Mouse (Mus musculus) MEL (cell line): ENCODE measurements around the gene Zkscan1. TPM values are rescaled to one million over a fixed set of nuclear protein-coding genes. Genes with fewer than 3 reads are reported as not detected.

Experiments
- DNase-seq: peaks from one replicate; pipeline ENCODE4 v3.0.0; 2011; ENCODE audit warnings: low read depth, low spot score
- H3K27ac ChIP-seq: 2 replicates; pipeline ENCODE4 v1.5.1; 2012; ENCODE audit warnings: low read depth, mild to moderate bottlenecking, control low read depth, low read length, moderate library complexity; ENCODE audit not compliant: control insufficient read depth
- H3K27me3 ChIP-seq, 2 experiments: fragments of 150-350 bp in 1 of 2; sonication (generic) in 1 of 2; 2 replicates each; pipeline ENCODE4 v1.6.1; 2012; ENCODE audit warnings: low read length in 2 of 2, mild to moderate bottlenecking in 2 of 2, improper control_type of control experiment in 1 of 2, moderate library complexity in 1 of 2; ENCODE audit not compliant: insufficient read depth in 2 of 2, control insufficient read depth in 1 of 2
- H3K36me3 ChIP-seq, 2 experiments: 2 replicates each; pipeline ENCODE4 v1.6.1; 2012 to 2014; ENCODE audit warnings: low read length in 2 of 2, improper control_type of control experiment in 1 of 2, inconsistent platforms in 1 of 2, mild to moderate bottlenecking in 1 of 2; ENCODE audit not compliant: insufficient read depth in 2 of 2, control insufficient read depth in 1 of 2
- H3K4me1 ChIP-seq, 2 experiments: fragments of 150-350 bp in 1 of 2; sonication (generic) in 1 of 2; 2 replicates each; pipeline ENCODE4 v1.6.1; 2012; ENCODE audit warnings: low read length in 2 of 2, improper control_type of control experiment in 1 of 2, mild to moderate bottlenecking in 1 of 2; ENCODE audit not compliant: insufficient read depth in 2 of 2, control insufficient read depth in 1 of 2
- H3K4me3 ChIP-seq, 2 experiments: fragments of 150-350 bp in 1 of 2; sonication (generic) in 1 of 2; 2 replicates each; pipeline ENCODE4 v1.5.1; 2012; ENCODE audit warnings: low read depth in 2 of 2, low read length in 2 of 2, mild to moderate bottlenecking in 2 of 2, moderate library complexity in 2 of 2, control low read depth in 1 of 2, improper control_type of control experiment in 1 of 2; ENCODE audit not compliant: control insufficient read depth in 1 of 2, insufficient read depth in 1 of 2
- H3K79me2 ChIP-seq: 2 replicates; pipeline ENCODE4 v1.6.1; 2012; ENCODE audit warnings: mild to moderate bottlenecking, low read length, moderate library complexity; ENCODE audit not compliant: control insufficient read depth, poor library complexity, insufficient read depth
- H3K9ac ChIP-seq: 2 replicates; pipeline ENCODE4 v1.6.1; 2012; ENCODE audit warnings: low read depth, mild to moderate bottlenecking, control low read depth, low read length, moderate library complexity; ENCODE audit not compliant: control insufficient read depth, poor library complexity, severe bottlenecking
- H3K9me3 ChIP-seq: fragments of 150-350 bp; sonication (generic); replicated peaks from 2 replicates; pipeline ENCODE4 v1.6.1; 2012; ENCODE audit warnings: mild to moderate bottlenecking, low read length, improper control_type of control experiment, moderate library complexity; ENCODE audit not compliant: insufficient read depth
- BHLHE40 ChIP-seq: IDR thresholded peaks from 2 replicates; pipeline ENCODE4 v1.6.1; 2012; ENCODE audit warnings: low read depth, mild to moderate bottlenecking, inconsistent platforms, low read length, improper control_type of control experiment, borderline replicate concordance
- CHD1 ChIP-seq: IDR thresholded peaks from 2 replicates; pipeline ENCODE4 v1.6.1; 2012; ENCODE audit warnings: low read depth, mild to moderate bottlenecking, inconsistent platforms, low read length, improper control_type of control experiment
- CHD2 ChIP-seq: IDR thresholded peaks from 2 replicates; pipeline ENCODE4 v1.6.1; 2011; ENCODE audit warnings: low read length, improper control_type of control experiment
- CTCF ChIP-seq, 3 experiments: IDR thresholded peaks in 2 of 3; conservative IDR thresholded peaks in 1 of 3; 2 replicates each; pipeline ENCODE4 v1.5.1; 2011 to 2012; ENCODE audit warnings: low read length in 3 of 3, low read depth in 2 of 3, mild to moderate bottlenecking in 2 of 3, improper control_type of control experiment in 1 of 3, inconsistent platforms in 1 of 3, mixed read lengths in 1 of 3, moderate library complexity in 1 of 3; ENCODE audit not compliant: control insufficient read depth in 1 of 3, insufficient read depth in 1 of 3, poor library complexity in 1 of 3, severe bottlenecking in 1 of 3
- E2F4 ChIP-seq: IDR thresholded peaks from 2 replicates; pipeline ENCODE4 v1.6.1; 2011; ENCODE audit warnings: low read depth, low read length, improper control_type of control experiment, borderline replicate concordance
- ELF1 ChIP-seq: IDR thresholded peaks from 2 replicates; pipeline ENCODE4 v1.6.1; 2014; ENCODE audit warnings: low read depth, mild to moderate bottlenecking, inconsistent platforms, low read length, improper control_type of control experiment, moderate library complexity
- EP300 ChIP-seq, 2 experiments: IDR thresholded peaks; 2 replicates each; pipeline ENCODE4 v1.6.1; 2011; ENCODE audit warnings: improper control_type of control experiment in 2 of 2, low read length in 2 of 2, low read depth in 1 of 2, mild to moderate bottlenecking in 1 of 2
- ETS1 ChIP-seq: IDR thresholded peaks from 2 replicates; pipeline ENCODE4 v1.6.1; 2012; ENCODE audit warnings: low read depth, mild to moderate bottlenecking, inconsistent platforms, low read length, improper control_type of control experiment, moderate library complexity
- GABPA ChIP-seq: IDR thresholded peaks from 2 replicates; pipeline ENCODE4 v1.6.1; 2012; ENCODE audit warnings: low read depth, mild to moderate bottlenecking, inconsistent platforms, low read length, improper control_type of control experiment, moderate library complexity
- GATA1 ChIP-seq: IDR thresholded peaks from 2 replicates; pipeline ENCODE4 v1.6.1; 2011; ENCODE audit warnings: low read depth, low read length, improper control_type of control experiment
- HCFC1 ChIP-seq: IDR thresholded peaks from 2 replicates; pipeline ENCODE4 v1.6.1; 2012; ENCODE audit warnings: low read depth, mild to moderate bottlenecking, inconsistent platforms, low read length, improper control_type of control experiment, moderate library complexity
- JUND ChIP-seq: IDR thresholded peaks from 2 replicates; pipeline ENCODE4 v1.6.1; 2011; ENCODE audit warnings: low read depth, mild to moderate bottlenecking, improper control_type of control experiment, low read length
- KAT2A ChIP-seq: conservative IDR thresholded peaks from 2 replicates; pipeline ENCODE4 v1.6.1; 2012; ENCODE audit warnings: low read depth, low read length, improper control_type of control experiment, inconsistent platforms
- MAFK ChIP-seq: IDR thresholded peaks from 2 replicates; pipeline ENCODE4 v1.6.1; 2011; ENCODE audit warnings: low read depth, mild to moderate bottlenecking, low read length, improper control_type of control experiment, borderline replicate concordance
- MAZ ChIP-seq: IDR thresholded peaks from 2 replicates; pipeline ENCODE4 v1.6.1; 2012; ENCODE audit warnings: low read depth, mild to moderate bottlenecking, inconsistent platforms, low read length, improper control_type of control experiment
- MEF2A ChIP-seq: IDR thresholded peaks from 2 replicates; pipeline ENCODE4 v1.6.1; 2014; ENCODE audit warnings: low read depth, mild to moderate bottlenecking, inconsistent platforms, low read length, improper control_type of control experiment; ENCODE audit not compliant: poor library complexity, insufficient replicate concordance, severe bottlenecking; ENCODE audit errors: extremely low read depth
- MXI1 ChIP-seq: IDR thresholded peaks from 2 replicates; pipeline ENCODE4 v1.6.1; 2011; ENCODE audit warnings: mild to moderate bottlenecking, low read depth, low read length, improper control_type of control experiment
- MYB ChIP-seq: IDR thresholded peaks from 2 replicates; pipeline ENCODE4 v1.6.1; 2011; ENCODE audit warnings: mild to moderate bottlenecking, low read depth, low read length, improper control_type of control experiment
- MYC ChIP-seq: IDR thresholded peaks from 2 replicates; pipeline ENCODE4 v1.6.1; 2011; ENCODE audit warnings: low read depth, mild to moderate bottlenecking, low read length, improper control_type of control experiment, moderate library complexity
- NRF1 ChIP-seq: IDR thresholded peaks from 2 replicates; pipeline ENCODE4 v1.6.1; 2014; ENCODE audit warnings: low read depth, mild to moderate bottlenecking, inconsistent platforms, low read length, improper control_type of control experiment, moderate library complexity; ENCODE audit not compliant: poor library complexity, insufficient read depth, severe bottlenecking
- POLR2A ChIP-seq, 2 experiments: IDR thresholded peaks; 2 replicates each; pipeline ENCODE4 v1.6.1; 2011 to 2012; ENCODE audit warnings: low read length in 2 of 2, mild to moderate bottlenecking in 2 of 2, control low read depth in 1 of 2, improper control_type of control experiment in 1 of 2, low read depth in 1 of 2, moderate library complexity in 1 of 2; ENCODE audit not compliant: control insufficient read depth in 1 of 2, insufficient read depth in 1 of 2, poor library complexity in 1 of 2
- POLR2AphosphoS2 ChIP-seq: IDR thresholded peaks from 2 replicates; pipeline ENCODE4 v1.6.1; 2011; ENCODE audit warnings: low read length, improper control_type of control experiment
- POLR2AphosphoS5 ChIP-seq: IDR thresholded peaks from 2 replicates; pipeline ENCODE4 v1.6.1; 2012; ENCODE audit warnings: low read depth, borderline replicate concordance, mild to moderate bottlenecking, inconsistent platforms, low read length, moderate library complexity, mixed read lengths
- RAD21 ChIP-seq: IDR thresholded peaks from 2 replicates; pipeline ENCODE4 v1.6.1; 2011; ENCODE audit warnings: mild to moderate bottlenecking, low read depth, low read length, improper control_type of control experiment
- RCOR1 ChIP-seq: IDR thresholded peaks from 2 replicates; pipeline ENCODE4 v1.6.1; 2012; ENCODE audit warnings: low read depth, mild to moderate bottlenecking, inconsistent platforms, low read length, improper control_type of control experiment
- SIN3A ChIP-seq: IDR thresholded peaks from 2 replicates; pipeline ENCODE4 v1.6.1; 2012; ENCODE audit warnings: low read length, improper control_type of control experiment, inconsistent platforms
- SMC3 ChIP-seq: IDR thresholded peaks from 2 replicates; pipeline ENCODE4 v1.6.1; 2011; ENCODE audit warnings: low read depth, low read length, improper control_type of control experiment
- TAL1 ChIP-seq: IDR thresholded peaks from 2 replicates; pipeline ENCODE4 v1.6.1; 2012; ENCODE audit warnings: mild to moderate bottlenecking, inconsistent platforms, low read length, moderate library complexity, mixed read lengths
- TBP ChIP-seq: IDR thresholded peaks from 2 replicates; pipeline ENCODE4 v1.8.0; 2011; ENCODE audit warnings: low read depth, low read length, improper control_type of control experiment
- TCF12 ChIP-seq: IDR thresholded peaks from 2 replicates; pipeline ENCODE4 v1.6.1; 2014; ENCODE audit warnings: low read depth, mild to moderate bottlenecking, inconsistent platforms, low read length, improper control_type of control experiment, moderate library complexity
- UBTF ChIP-seq: IDR thresholded peaks from 2 replicates; pipeline ENCODE4 v1.6.1; 2012; ENCODE audit warnings: low read depth, mild to moderate bottlenecking, inconsistent platforms, low read length, improper control_type of control experiment, moderate library complexity, borderline replicate concordance; ENCODE audit not compliant: insufficient read depth
- USF1 ChIP-seq: IDR thresholded peaks from 2 replicates; pipeline ENCODE4 v1.6.1; 2014; ENCODE audit warnings: low read depth, mild to moderate bottlenecking, inconsistent platforms, low read length, improper control_type of control experiment, moderate library complexity
- USF2 ChIP-seq, 2 experiments: IDR thresholded peaks; 2 replicates each; pipeline ENCODE4 v1.6.1; 2011 to 2012; ENCODE audit warnings: improper control_type of control experiment in 2 of 2, low read length in 2 of 2, borderline replicate concordance in 1 of 2, inconsistent platforms in 1 of 2, low read depth in 1 of 2, mild to moderate bottlenecking in 1 of 2; ENCODE audit not compliant: insufficient read depth in 1 of 2
- ZC3H11A ChIP-seq: IDR thresholded peaks from 2 replicates; pipeline ENCODE4 v1.6.1; 2012; ENCODE audit warnings: low read depth, mild to moderate bottlenecking, inconsistent platforms, low read length, improper control_type of control experiment
- ZKSCAN1 ChIP-seq: IDR thresholded peaks from 2 replicates; pipeline ENCODE4 v1.6.1; 2012; ENCODE audit warnings: low read depth, mild to moderate bottlenecking, inconsistent platforms, low read length, improper control_type of control experiment, moderate library complexity
- ZMIZ1 ChIP-seq: IDR thresholded peaks from 2 replicates; pipeline ENCODE4 v1.6.1; 2012; ENCODE audit warnings: low read depth, mild to moderate bottlenecking, inconsistent platforms, low read length, improper control_type of control experiment, moderate library complexity
- ZNF384 ChIP-seq: IDR thresholded peaks from 2 replicates; pipeline ENCODE4 v1.6.1; 2012; ENCODE audit warnings: low read depth, mild to moderate bottlenecking, inconsistent platforms, low read length, improper control_type of control experiment
- polyA plus RNA-seq, 2 experiments: library from polyadenylated mRNA; stranded (reverse) in 1 of 2; unstranded in 1 of 2; fragments of >175 nt in 1 of 2; fragments of >200 nt in 1 of 2; gene quantifications; 2 replicates each; pipeline versions ENCODE4 v1.2.1 to v1.2.4; 2012; ENCODE audit warnings: low replicate concordance in 2 of 2, low read depth in 1 of 2; ENCODE audit not compliant: insufficient read length in 2 of 2, insufficient read depth in 1 of 2, missing spikeins in 1 of 2
- total RNA-seq: library from RNA; depleted of rRNA; stranded (reverse); fragments of 300-350 nt; gene quantifications from 2 replicates; pipeline ENCODE4 v1.2.3, GENCODE M21; 2012; rRNA removed

Zkscan1 gene
- total RNA-seq (11.5 and 13.4 TPM in 2 replicates), polyA plus RNA-seq (10 to 100 TPM; 10.6 to 51.7 TPM)

DNA sequence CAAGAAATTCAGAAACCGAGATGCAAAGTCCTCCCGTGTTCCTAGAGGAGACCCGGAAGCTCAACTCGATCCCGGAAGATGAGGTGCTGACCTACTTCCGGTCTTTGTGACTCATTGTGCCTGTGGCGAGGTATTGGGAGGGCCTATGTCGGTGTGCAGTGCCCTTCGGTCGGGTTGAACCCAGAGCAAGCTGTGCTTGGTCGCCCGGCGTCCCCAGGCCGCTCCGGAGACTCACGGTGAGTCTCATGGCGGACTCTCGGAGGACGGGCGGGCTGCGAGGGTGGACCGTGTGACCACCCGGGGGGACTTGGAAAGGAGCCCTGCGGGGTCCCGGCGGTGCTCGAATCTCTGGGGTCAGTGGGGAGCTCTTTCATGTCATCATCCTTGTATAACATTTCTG lies at the start of gene Zkscan1:
Zkscan1 (plus strand) TSS at position 89 of the 400 bp plus-strand sequence.
- DNase-seq: peak; percentile 95
- peak within 1 kb of the TSS; percentile 97 for H3K9ac ChIP-seq
- H3K27ac ChIP-seq: peak within 1 kb of the TSS; percentile 36
- H3K79me2 ChIP-seq: peaks cover 42% of the 10 kb centered on the region
- peaks cover 3 to 20% of the 10 kb centered on the region in 2 experiments for H3K36me3 ChIP-seq
- peaks cover 0 to 2% of the 10 kb centered on the region in 2 experiments; a peak in 1 of 4 replicates for H3K27me3 ChIP-seq
- H3K9me3 ChIP-seq: no peaks in the 10 kb centered on the region
- peak within 1 kb of the TSS; percentile 89 to 91 for H3K4me3 ChIP-seq
- H3K4me1 ChIP-seq: peaks cover 2 to 4% of the 10 kb centered on the region in 2 experiments; a peak in 3 of 4 replicates
- TF ChIP-seq CHD2: no peak
- TF ChIP-seq NRF1: no peak
- TF ChIP-seq ZMIZ1: peak; percentile 70
- no peak for TF ChIP-seq MEF2A
- TF ChIP-seq BHLHE40: no peak
- no peak for TF ChIP-seq CHD1
- peak; percentile 88 for TF ChIP-seq POLR2AphosphoS2
- TF ChIP-seq EP300 (IDR thresholded peaks at IDR 0.05; ENCODE audit: low read depth in 1 of 2, low read length in 2 of 2): no peak
- TF ChIP-seq RCOR1: no peak
- no peak for TF ChIP-seq USF1
- TF ChIP-seq GATA1: 0 out of 2 replicates have a peak, but pooled peaks have one; percentile 2
- TF ChIP-seq ELF1: peak; percentile 98
- TF ChIP-seq JUND: no peak
- TF ChIP-seq ETS1: no peak
- TF ChIP-seq UBTF: no peak
- no peak for TF ChIP-seq MAZ
- peak; percentile 65; the same call in 1 of the 2 replicates for TF ChIP-seq MYC
- TF ChIP-seq TBP: peak; percentile 94
- no peak for TF ChIP-seq USF2 (IDR thresholded peaks at IDR 0.05; ENCODE audit: borderline replicate concordance in 1 of 2, insufficient read depth in 1 of 2, low read depth in 1 of 2, low read length in 2 of 2)
- TF ChIP-seq ZC3H11A: no peak
- peak; percentile 92 for TF ChIP-seq HCFC1
- no peak for TF ChIP-seq MAFK
- no peak; the same call in 1 of the 2 replicates for TF ChIP-seq GABPA
- no peak for TF ChIP-seq MYB
- TF ChIP-seq SMC3: no peak
- no peak for TF ChIP-seq RAD21
- TF ChIP-seq ZNF384: no peak
- peak; percentile 90 for TF ChIP-seq SIN3A
- TF ChIP-seq CTCF (IDR thresholded peaks at IDR 0.05 in 2 of 3, conservative IDR thresholded peaks at IDR 0.05 in 1 of 3; ENCODE audit: control insufficient read depth in 1 of 3, insufficient read depth in 1 of 3, low read depth in 2 of 3, low read length in 3 of 3, poor library complexity in 1 of 3, severe bottlenecking in 1 of 3): no peak
- peak; percentile 67 for TF ChIP-seq TCF12
- TF ChIP-seq POLR2A (IDR thresholded peaks at IDR 0.05; ENCODE audit: control insufficient read depth in 1 of 2, insufficient read depth in 1 of 2, low read depth in 1 of 2, low read length in 2 of 2, poor library complexity in 1 of 2): peak; percentile 78 to 95; a peak in 3 of 4 replicates
- no peak for TF ChIP-seq ZKSCAN1
- TF ChIP-seq POLR2AphosphoS5: no peak
- TF ChIP-seq E2F4: no peak
- TF ChIP-seq TAL1: no peak
- TF ChIP-seq KAT2A: peak; percentile 70; the same call in 1 of the 2 replicates
- peak; percentile 61; the same call in 1 of the 2 replicates for TF ChIP-seq MXI1
